Comparison of ENCODE assay signal across 8 mouse cellular contexts in the genomic region with DNA sequence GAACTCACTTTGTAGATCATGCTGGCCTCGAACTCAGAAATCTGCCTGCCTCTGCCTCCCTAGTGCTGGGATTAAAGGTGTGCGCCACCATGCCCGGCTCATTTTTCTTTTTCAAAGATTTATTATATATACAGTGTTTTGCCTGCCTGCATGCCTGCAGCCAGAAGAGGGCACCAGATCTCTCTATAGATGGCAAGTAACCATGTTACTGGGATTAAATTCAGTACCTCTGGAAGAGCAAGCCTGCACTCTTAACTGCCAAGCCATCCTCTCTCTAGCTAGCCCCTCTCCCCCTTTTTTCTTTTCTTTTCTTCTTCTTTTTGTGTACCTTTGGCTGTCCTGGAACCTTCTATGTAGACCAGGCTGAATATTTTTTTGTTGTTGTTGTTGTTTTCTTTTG. TPM values are rescaled to one million over a fixed set of nuclear protein-coding genes. Genes with fewer than 3 reads are reported as not detected.
A peak's percentile ranks its signal among the peaks of the same experiment; 100 is the strongest.
DNase-seq lines count a peak whose midpoint lies in the region; ATAC-seq and TF ChIP-seq lines count a peak whose summit lies in the region.

No protein-coding gene starts in this region.

- no peak overlapping the region for H3K4me3 ChIP-seq in layer of hippocampus, adult 2 months
- no peak overlapping the region for H3K4me3 ChIP-seq in forebrain, embryonic 16.5 days (replicated peaks; ENCODE audit: low read length)

- no peak overlapping the region for H3K9ac ChIP-seq in forebrain, embryonic 16.5 days (replicated peaks; ENCODE audit: low read depth, low read length)

- 0 out of 2 replicates have a peak overlapping the region, but pooled peaks have one; percentile 5 for H3K27ac ChIP-seq in layer of hippocampus, adult 2 months
- H3K27ac ChIP-seq in forebrain, embryonic 16.5 days (ENCODE audit: low read length), result no peak overlapping the region

- 84% methylated on average over 3 of the region's 3 CpGs for WGBS in forebrain, embryonic 16.5 days

- H3K4me2 ChIP-seq in forebrain, embryonic 16.5 days (ENCODE audit: low read length), result no peak overlapping the region

- intact Hi-C loops in heart, postnatal 25 days (cut with DNase I), result loop anchor here (2.0 kb wide), 1 partner anchor 28 kb away; no protein-coding TSS in a partner anchor

- peak; percentile 27 for DNase-seq in heart, adult 8-10 months (ENCODE audit: low spot score)
- no peak for DNase-seq in heart, postnatal 25 days (ENCODE audit: low spot score)
- DNase-seq in A20 (ENCODE audit: low read depth, low spot score), result peak; percentile 43
- DNase-seq in T-cell, adult 2 months (ENCODE audit: low spot score), result peak; percentile 62
- DNase-seq in embryo, embryonic 11.5 days (ENCODE audit: low read depth, low spot score), result peak; percentile 20
- peak; percentile 31 to 68 for DNase-seq in layer of hippocampus, adult 2 months (ENCODE audit: low spot score in 2 of 2)

- ATAC-seq in neutrophil, adult 5-6 weeks (ENCODE audit: extremely low read depth, insufficient number of reproducible peaks, low FRiP score, poor library complexity, severe bottlenecking), result peak; percentile 52; the same call in 1 of the 2 replicates
- no peak for ATAC-seq in forebrain, embryonic 16.5 days

- H3K36me3 ChIP-seq in forebrain, embryonic 16.5 days (ENCODE audit: control insufficient read depth, insufficient read depth), result peaks cover 5% of the 10 kb centered on the region

- peaks cover 11% of the 10 kb centered on the region for H3K4me1 ChIP-seq in forebrain, embryonic 16.5 days (replicated peaks; ENCODE audit: control insufficient read depth, insufficient read depth, low read length)

- no peaks in the 10 kb centered on the region for H3K9me3 ChIP-seq in forebrain, embryonic 16.5 days (ENCODE audit: control insufficient read depth, low read length)

- H3K27me3 ChIP-seq in forebrain, embryonic 16.5 days (replicated peaks; ENCODE audit: control insufficient read depth, insufficient read depth, low read length), result no peaks in the 10 kb centered on the region

- TF ChIP-seq CTCF in layer of hippocampus, adult 2 months (conservative IDR thresholded peaks at IDR 0.05), result peak; percentile 85

RNA-seq across cellular contexts. Expression of a gene that starts 14.7 kb away (rescaled TPM):
- 10 to 100 TPM; 47.2 to 49.8 (median 49.3) TPM for total RNA-seq in heart, adult 8-10 months (2022)
- total RNA-seq in heart, postnatal 25 days (2021), result 10 to 100 TPM; 46.4 to 48.1 TPM
- total RNA-seq in layer of hippocampus, adult 2 months (2021), result 100 to 1,000 TPM; 114 to 115 TPM
- 70.4 and 71.1 TPM in 2 replicates for total RNA-seq in neutrophil, adult 5-6 weeks (2017)
- 162 and 165 TPM in 2 replicates for polyA plus RNA-seq in forebrain, embryonic 16.5 days (2015; fragmentation: Nextera tagmentation; extraction: Ambion mirVana)

RNA-seq across cellular contexts. Expression of a gene that starts 38.0 kb away (rescaled TPM):
- total RNA-seq in heart, adult 8-10 months (2022), result 1 to 10 TPM; 7.3 to 8.6 (median 7.9) TPM
- total RNA-seq in heart, postnatal 25 days (2021), result 1 to 10 TPM; 6.9 to 7.1 TPM
- total RNA-seq in layer of hippocampus, adult 2 months (2021), result 10 to 100 TPM; 18.6 to 19.8 TPM
- 8.1 and 11.1 TPM in 2 replicates for total RNA-seq in neutrophil, adult 5-6 weeks (2017)
- 22.7 and 24.8 TPM in 2 replicates for polyA plus RNA-seq in forebrain, embryonic 16.5 days (2015; fragmentation: Nextera tagmentation; extraction: Ambion mirVana)

RNA-seq across cellular contexts. Expression of a gene that starts 38.2 kb away (rescaled TPM):
- 10 to 100 TPM; 61.0 to 67.1 (median 66.5) TPM for total RNA-seq in heart, adult 8-10 months (2022)
- total RNA-seq in heart, postnatal 25 days (2021), result 10 to 100 TPM; 52.2 to 55.9 TPM
- total RNA-seq in layer of hippocampus, adult 2 months (2021), result 10 to 100 TPM; 58.3 to 62.0 TPM
- total RNA-seq in neutrophil, adult 5-6 weeks (2017), result 23.7 and 28.5 TPM in 2 replicates
- 58.2 and 58.4 TPM in 2 replicates for polyA plus RNA-seq in forebrain, embryonic 16.5 days (2015; fragmentation: Nextera tagmentation; extraction: Ambion mirVana)
